Mouse (Mus musculus) T-helper 2 cell (primary cell): ENCODE measurements at regions not wholly inside any gene's neighbourhood (a gene's known extent, or its start where the extent isn't known, plus 50 kb on each side); places are given as distances from the start of the nearest gene placed in this dataset.

Source experiments
- in situ Hi-C: fragments of 300-600 bp; cut with MboI, MseI; formaldehyde crosslinking; loops from one replicate; pipeline ENCODE4 v1.15.1; 2025; ENCODE audit warnings: high pct_unique_total_duplicates

DNA sequence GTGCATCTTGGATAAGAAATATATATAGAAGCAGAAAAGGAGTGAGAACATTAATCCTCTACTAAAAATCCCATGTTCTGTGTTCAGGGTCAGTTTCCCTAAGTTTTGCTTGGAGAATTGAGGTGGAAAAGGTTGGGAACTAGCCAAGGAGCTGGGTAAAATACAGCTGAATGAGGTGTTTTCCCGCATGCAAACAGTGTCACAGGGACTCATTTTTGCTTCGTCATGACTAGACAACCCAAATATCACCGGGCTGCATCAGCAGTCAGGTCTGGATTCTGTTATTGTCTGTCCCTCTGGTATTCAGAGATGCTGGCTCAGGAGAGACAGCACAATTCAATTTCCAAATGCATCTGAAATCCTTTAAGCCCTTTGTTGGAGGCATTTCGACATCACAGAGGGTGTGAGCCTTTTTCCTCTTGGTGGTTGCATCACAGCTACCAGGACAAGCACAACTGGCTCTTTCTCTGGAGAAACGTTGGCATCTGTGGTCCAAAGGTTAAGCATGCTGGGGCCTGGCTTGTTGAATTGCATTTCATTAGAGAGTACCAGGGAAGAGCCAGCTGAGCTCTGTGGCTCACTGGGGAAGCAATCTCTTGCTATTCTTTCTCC, 59.6 kb upstream of the Sesn3 start:
- in situ Hi-C loops, result no loop called here

DNA sequence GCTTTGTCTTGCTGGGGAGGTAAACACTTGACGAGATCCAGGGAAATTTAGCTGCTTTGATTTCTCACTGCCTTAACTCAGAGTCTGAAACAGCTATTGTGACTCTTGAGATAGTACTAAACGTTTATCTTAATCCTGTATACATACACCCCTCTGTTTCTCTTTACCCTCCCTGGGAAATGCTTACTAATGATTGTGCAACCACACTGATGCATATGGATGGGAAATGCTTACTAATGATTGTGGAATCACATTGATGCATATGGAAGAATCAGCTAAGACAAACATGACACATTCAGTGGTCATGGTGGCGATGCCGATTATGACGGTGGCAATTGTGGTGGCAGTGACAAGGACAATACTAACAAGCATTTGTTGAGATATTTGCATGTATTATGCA, 58.9 kb upstream of the Sesn3 start:
- in situ Hi-C loops, result no loop called here

DNA sequence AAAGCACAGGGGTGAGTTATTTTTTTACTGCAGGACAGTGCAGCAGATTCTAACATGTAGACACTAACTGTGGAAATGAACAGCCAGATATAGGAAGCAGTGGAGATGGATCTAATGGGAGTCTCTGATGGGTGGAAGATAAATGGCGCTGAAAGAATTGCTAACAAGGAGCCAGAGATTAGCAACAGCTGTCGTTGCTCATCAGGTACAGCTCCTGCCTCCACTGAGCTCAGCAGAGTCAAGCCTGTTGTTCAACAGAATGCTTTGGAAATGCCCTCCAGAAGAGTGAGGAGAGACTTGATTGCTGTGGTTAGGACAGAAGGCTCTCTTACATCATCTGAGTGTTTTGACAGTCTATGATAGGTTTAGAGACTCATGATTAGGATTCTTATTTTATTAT, 51.9 kb upstream of the Sesn3 start:
- in situ Hi-C loops, result no loop called here
